Mouse (Mus musculus): ENCODE results near the gene Rps26. TPM values are rescaled to one million over a fixed set of nuclear protein-coding genes. Genes with fewer than 3 reads are reported as not detected.

The Rps26 gene
- polyA plus RNA-seq, 1 experiment from 2014 or later, result 515 TPM

DNA sequence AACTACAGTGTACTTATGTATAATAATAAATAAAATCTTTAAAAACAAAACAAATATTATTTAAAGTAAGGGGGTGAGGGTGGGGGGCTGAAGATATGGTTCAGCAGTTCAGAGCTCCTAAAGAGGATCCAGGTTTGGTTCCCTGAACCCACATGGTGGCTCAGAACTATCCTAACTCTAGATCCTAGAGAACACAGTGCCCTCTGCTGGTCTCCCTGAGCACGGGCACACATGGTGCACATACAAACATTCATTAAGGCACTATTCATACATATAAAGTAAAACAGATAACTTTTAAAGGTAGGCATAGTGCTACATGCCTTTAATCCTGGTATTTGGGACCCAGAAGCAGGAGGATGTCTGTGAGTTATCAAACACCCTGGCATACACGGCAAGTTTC is 51.5 kb downstream of the Rps26 start:
- H3K4me3 ChIP-seq, result no peak overlapping the region
- H3K9me3 ChIP-seq (replicated peaks), result no peaks in the 10 kb centered on the region
- no peak overlapping the region for H3K4me2 ChIP-seq (replicated peaks)
- no peak for ATAC-seq (ENCODE audit: low FRiP score)
- H3K36me3 ChIP-seq, result no peaks in the 10 kb centered on the region
- 89% methylated on average over 2 of the region's 2 CpGs for WGBS
- H3K27me3 ChIP-seq, result peaks cover 4% of the 10 kb centered on the region; the same call in 1 of the 2 replicates
- no peak overlapping the region for H3K27ac ChIP-seq
- H3K9ac ChIP-seq, result no peak overlapping the region
- H3K4me1 ChIP-seq, result no peaks in the 10 kb centered on the region

Small RNA genes within 50 kb of the gene (microRNA-seq; reads per million reads assigned to microRNA genes)
- gene Mir6917, result not detected

Other genes with a start within 250 kb of the Rps26 start
- 13.6 and 13.7 TPM in 2 replicates for gene Ankrd52, start 249.6 kb downstream of the Rps26 start, polyA plus RNA-seq (2016; fragmentation: Nextera tagmentation; extraction: Ambion mirVana)
- gene Slc39a5, start 225.5 kb downstream of the Rps26 start, polyA plus RNA-seq (2016; fragmentation: Nextera tagmentation; extraction: Ambion mirVana), result 0.43 TPM in 1 of 2 replicates, not detected in the other
- 102 and 104 TPM in 2 replicates for gene Nabp2, start 215.3 kb downstream of the Rps26 start, polyA plus RNA-seq (2016; fragmentation: Nextera tagmentation; extraction: Ambion mirVana)
- 60.8 and 61.4 TPM in 2 replicates for gene Rnf41, start 215.1 kb downstream of the Rps26 start, polyA plus RNA-seq (2016; fragmentation: Nextera tagmentation; extraction: Ambion mirVana)
- 195 and 215 TPM in 2 replicates for gene Smarcc2, start 167.5 kb downstream of the Rps26 start, polyA plus RNA-seq (2016; fragmentation: Nextera tagmentation; extraction: Ambion mirVana)
- 836 and 860 TPM in 2 replicates for gene Myl6, start 132.6 kb downstream of the Rps26 start, polyA plus RNA-seq (2016; fragmentation: Nextera tagmentation; extraction: Ambion mirVana)
- 2.9 and 3.3 TPM in 2 replicates for gene Myl6b, start 128.1 kb downstream of the Rps26 start, polyA plus RNA-seq (2016; fragmentation: Nextera tagmentation; extraction: Ambion mirVana)
- gene Esyt1, start 100.9 kb downstream of the Rps26 start, polyA plus RNA-seq (2016; fragmentation: Nextera tagmentation; extraction: Ambion mirVana), result 28.9 and 30.9 TPM in 2 replicates
- 20.8 TPM in 2 replicates for gene Zc3h10, start 79.0 kb downstream of the Rps26 start, polyA plus RNA-seq (2016; fragmentation: Nextera tagmentation; extraction: Ambion mirVana)
- 2,172 and 2,716 TPM in 2 replicates for gene Rpl41, start 77.4 kb downstream of the Rps26 start, polyA plus RNA-seq (2016; fragmentation: Nextera tagmentation; extraction: Ambion mirVana)
- gene Pa2g4, start 60.8 kb downstream of the Rps26 start, polyA plus RNA-seq (2016; fragmentation: Nextera tagmentation; extraction: Ambion mirVana), result 140 and 143 TPM in 2 replicates
- 9.8 and 11.7 TPM in 2 replicates for gene Erbb3, start 37.1 kb downstream of the Rps26 start, polyA plus RNA-seq (2016; fragmentation: Nextera tagmentation; extraction: Ambion mirVana)
- gene Ikzf4, start 19.2 kb upstream of the Rps26 start, polyA plus RNA-seq (2016; fragmentation: Nextera tagmentation; extraction: Ambion mirVana), result 8.7 and 9.8 TPM in 2 replicates
- 15.1 and 16.4 TPM in 2 replicates for gene Suox, start 47.3 kb upstream of the Rps26 start, polyA plus RNA-seq (2016; fragmentation: Nextera tagmentation; extraction: Ambion mirVana)
- 96.2 and 103 TPM in 2 replicates for gene Rab5b, start 69.5 kb upstream of the Rps26 start, polyA plus RNA-seq (2016; fragmentation: Nextera tagmentation; extraction: Ambion mirVana)
- gene Pmel, start 77.4 kb upstream of the Rps26 start, polyA plus RNA-seq (2016; fragmentation: Nextera tagmentation; extraction: Ambion mirVana), result 3.5 and 6.0 TPM in 2 replicates
- 74.5 and 75.3 TPM in 2 replicates for gene Cdk2, start 78.3 kb upstream of the Rps26 start, polyA plus RNA-seq (2016; fragmentation: Nextera tagmentation; extraction: Ambion mirVana)
- 6.9 and 7.3 TPM in 2 replicates for gene Dgka, start 118.1 kb upstream of the Rps26 start, polyA plus RNA-seq (2016; fragmentation: Nextera tagmentation; extraction: Ambion mirVana)
- gene Pym1, start 121.1 kb upstream of the Rps26 start, polyA plus RNA-seq (2016; fragmentation: Nextera tagmentation; extraction: Ambion mirVana), result 46.3 and 48.5 TPM in 2 replicates
- gene Mmp19, start 164.2 kb upstream of the Rps26 start, polyA plus RNA-seq (2016; fragmentation: Nextera tagmentation; extraction: Ambion mirVana), result 0.27 and 0.63 TPM in 2 replicates
- gene Dnajc14, start 177.3 kb upstream of the Rps26 start, polyA plus RNA-seq (2016; fragmentation: Nextera tagmentation; extraction: Ambion mirVana), result 61.1 and 64.1 TPM in 2 replicates
- 20.5 and 21.4 TPM in 2 replicates for gene Tmem198b, start 177.6 kb upstream of the Rps26 start, polyA plus RNA-seq (2016; fragmentation: Nextera tagmentation; extraction: Ambion mirVana)
- 196 and 204 TPM in 2 replicates for gene Sarnp, start 190.6 kb upstream of the Rps26 start, polyA plus RNA-seq (2016; fragmentation: Nextera tagmentation; extraction: Ambion mirVana)
- 26.3 and 41.4 TPM in 2 replicates for gene Ormdl2, start 194.9 kb upstream of the Rps26 start, polyA plus RNA-seq (2016; fragmentation: Nextera tagmentation; extraction: Ambion mirVana)